Mouse (Mus musculus) gastrocnemius, adult 8-10 months (tissue): ENCODE measurements around the gene Aacs. TPM values are rescaled to one million over a fixed set of nuclear protein-coding genes. Genes with fewer than 3 reads are reported as not detected.

Experiments
- DNase-seq, 2 experiments: peaks; one replicate each; pipeline ENCODE4 v3.0.0; 2022; ENCODE audit warnings: low spot score in 2 of 2
- total RNA-seq, 4 experiments: library from RNA; stranded (reverse); gene quantifications; 2 replicates each; pipeline ENCODE4 v1.2.4; 2022

Aacs gene
- total RNA-seq, 4 experiments from 2014 or later, result 1.9 to 5.4 (median 4.8) TPM

DNA sequence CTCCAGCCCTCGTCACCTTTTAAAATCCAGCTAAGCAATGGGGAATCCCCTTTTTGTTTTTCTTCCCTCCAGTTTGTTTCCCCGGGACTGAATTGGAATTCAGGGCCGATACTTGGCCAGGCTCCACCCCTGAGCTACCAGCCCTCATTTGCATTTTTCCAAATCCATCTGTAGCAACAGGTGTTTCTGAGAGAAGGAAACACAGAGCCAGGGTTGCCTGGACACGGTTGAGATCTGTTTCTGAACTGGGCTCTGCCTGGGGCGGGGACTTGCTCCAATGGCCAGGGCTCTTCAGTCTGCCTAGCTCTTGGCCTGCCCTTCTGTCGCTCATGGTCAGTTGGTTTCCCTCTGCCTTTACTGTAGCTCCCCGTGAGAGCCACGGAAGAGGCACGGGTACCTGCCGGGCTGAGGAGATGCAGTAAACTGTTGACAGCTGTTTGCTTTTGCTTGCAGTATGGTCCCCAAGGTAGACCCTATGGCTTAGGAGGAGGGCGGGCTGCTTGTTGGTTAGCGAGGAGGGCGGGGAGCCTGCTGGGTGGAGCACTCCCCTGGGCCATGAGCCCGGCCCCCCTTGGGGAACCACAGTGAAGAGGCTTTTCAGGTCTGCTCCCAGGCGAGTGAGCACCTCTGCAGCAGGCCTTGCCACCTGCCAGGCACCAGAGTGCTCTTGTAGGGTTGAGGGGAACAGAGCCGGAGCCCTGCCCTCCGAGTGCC lies 16.9 kb downstream of the Aacs start:
- DNase-seq, result peak in 1 of 2 experiments; percentile 24

DNA sequence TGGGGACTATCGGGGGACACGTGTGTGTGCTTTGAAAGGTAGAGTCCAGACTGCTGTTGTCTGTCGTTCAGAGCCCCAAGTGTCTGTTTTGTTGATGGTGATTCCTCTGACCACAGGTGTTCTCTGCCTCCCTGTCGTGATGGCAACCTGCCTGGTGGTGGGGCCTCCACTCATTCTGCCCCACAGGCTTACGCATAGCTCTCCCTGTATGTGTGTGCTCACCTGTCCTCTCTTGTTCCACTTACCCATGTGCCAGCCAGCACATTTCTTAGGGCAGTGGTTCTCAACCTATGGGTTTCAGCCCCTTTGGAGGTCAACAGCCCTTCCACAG lies 17.4 kb downstream of the Aacs start:
- no peak for DNase-seq

DNA sequence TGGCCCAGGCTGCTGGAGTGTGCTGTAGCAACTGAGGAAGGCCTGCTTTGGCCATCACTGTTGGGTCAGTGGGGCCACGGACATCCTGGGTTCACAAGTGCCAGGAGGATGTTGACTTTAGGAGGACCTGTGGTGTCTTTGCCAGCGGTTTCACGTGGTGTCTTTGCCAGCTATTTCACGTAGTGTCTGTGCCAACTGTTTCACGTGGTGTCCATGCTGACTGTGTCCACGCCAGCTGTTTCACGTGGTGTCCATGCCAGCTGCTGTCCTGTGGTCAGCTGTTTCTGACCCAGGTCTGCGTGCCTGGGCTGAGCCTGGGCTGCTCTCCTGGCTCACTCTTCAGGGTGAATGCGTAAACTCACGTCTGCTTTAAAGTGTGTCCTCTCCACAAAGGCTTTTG lies 20.0 kb downstream of the Aacs start:
- peak; percentile 38 to 57 for DNase-seq

DNA sequence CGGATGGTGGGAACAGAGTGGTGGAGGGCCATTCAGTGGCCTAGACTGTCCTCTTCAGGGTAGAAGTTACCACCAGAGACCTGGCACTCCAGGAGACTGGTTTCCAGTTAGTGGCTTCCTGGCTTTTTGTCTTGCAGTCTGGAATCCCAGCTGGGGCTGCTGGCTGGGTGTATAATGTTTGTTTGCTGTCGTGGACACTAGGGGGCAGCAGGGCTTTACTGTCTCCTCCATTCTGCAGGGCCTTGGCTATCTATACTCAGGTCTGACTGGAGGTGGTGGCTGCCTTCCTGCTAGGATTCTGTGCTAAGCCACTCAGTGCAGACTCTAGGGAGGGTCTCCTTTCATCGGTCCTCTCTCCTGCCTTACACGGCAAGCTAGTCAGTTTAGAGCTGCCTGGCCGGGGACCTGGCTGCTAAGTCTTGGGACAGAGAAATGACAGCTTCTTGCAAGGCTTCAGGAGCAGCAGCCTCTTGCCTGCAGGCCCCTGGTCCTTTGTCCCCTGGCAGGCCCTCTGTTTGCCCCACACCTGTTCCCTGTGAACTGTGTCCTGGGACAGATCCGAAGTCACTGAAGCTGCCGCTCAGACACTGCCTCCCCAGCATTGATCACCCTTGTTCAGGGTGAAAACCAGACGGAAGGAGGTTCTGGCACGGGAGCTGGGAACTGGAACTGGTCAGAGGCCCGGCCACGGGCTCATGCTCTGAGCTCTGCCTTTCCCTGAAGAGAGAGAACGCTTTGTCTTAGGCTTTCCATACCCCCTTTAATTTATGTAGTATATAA lies 22.4 kb downstream of the Aacs start:
- peak; percentile 50 to 56 for DNase-seq

DNA sequence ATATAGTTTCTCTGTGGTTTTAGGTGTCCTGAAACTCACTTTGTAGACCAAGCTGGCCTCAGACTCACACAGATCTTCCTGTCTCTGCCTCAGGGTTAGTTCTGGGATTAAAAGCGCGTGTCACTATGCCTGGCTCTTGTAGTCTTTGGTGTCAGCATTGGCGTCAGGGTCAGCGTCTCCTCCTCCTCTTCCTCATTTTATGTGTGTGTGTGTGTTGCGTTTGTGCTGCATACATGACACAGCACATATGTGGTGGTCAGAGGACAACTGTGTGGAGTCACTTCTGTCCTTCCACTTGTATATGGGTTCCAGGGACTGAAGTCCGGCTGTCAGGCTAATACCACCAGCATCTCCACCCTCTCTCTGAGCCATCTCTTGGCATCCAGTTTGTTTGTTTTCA lies 25.9 kb downstream of the Aacs start:
- DNase-seq, result no peak

DNA sequence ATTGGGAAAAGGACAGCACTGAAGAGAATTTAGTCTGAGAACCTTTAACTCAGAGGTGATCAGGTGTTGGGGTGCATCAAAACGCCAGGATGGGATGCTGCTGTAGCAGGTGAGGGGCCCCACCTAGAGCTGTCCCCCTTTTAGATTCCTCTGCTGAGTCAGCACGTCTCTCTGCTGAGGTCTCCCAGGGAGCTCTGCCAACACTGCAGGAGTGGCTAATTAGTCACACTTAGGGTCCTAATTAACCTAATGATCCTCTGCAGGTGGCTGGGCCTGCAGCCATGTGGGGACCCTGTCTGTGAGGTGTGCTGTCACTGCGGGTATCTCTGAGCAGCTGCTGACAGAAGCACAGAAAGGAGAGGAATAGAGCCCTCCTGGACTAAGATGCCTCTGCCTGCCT lies 26.6 kb downstream of the Aacs start:
- no peak for DNase-seq

DNA sequence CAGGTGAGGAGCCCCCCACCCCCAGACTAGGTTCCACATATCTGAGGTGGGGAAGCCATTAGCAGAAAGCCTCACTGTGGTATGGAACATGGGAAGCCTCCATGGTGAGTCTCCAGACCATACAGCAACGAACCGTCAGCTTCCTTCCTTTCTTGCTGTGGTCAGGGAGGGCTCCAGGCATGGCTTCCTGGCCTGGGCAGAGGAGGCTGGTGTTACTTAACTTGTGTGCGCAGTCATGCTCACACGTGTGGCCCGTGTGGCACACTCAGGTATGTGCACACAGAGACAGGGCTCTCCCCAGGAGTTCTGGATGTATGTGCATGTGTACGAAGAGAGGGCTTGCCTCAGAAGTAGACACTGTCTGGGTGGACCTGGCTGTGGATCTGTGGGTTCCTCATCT lies 28.0 kb downstream of the Aacs start:
- DNase-seq, result no peak

DNA sequence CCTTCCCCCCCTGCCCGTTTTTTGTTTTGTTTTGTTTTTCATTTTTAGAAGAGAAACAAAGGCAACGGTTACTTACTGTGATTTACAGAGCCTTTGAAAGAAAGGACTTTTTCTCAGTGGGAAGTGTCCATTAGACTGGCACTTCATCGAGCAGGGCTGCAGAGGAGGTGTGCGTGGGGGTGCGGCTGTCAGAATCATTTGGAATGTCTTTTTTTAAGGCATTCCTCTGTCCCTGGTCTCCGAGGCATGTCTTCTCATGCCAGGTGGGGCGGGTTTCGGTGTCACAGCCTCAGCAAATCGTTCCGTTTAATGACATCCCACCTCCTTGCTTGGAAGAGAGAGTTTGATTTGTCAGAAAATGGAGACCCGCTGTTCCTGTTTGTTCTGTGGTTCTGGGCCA lies 29.1 kb downstream of the Aacs start:
- no peak for DNase-seq

DNA sequence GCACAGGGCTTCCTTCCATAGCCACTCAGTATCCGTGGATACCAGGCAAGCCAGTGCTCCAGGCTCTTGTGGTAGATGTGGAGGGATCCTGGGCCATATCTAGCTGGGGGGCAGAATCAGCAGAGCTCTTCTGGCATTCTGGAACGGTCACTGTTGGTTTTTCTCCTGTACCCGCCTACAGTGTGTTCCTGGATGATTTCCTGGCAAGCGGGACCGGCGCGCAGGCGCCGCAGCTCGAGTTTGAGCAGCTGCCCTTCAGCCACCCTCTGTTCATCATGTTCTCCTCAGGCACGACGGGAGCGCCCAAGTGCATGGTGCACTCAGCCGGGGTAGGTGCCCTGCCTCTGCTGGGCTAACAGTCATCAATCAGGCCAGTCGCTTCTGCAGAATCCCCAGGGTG lies 30.4 kb downstream of the Aacs start:
- DNase-seq, result no peak

DNA sequence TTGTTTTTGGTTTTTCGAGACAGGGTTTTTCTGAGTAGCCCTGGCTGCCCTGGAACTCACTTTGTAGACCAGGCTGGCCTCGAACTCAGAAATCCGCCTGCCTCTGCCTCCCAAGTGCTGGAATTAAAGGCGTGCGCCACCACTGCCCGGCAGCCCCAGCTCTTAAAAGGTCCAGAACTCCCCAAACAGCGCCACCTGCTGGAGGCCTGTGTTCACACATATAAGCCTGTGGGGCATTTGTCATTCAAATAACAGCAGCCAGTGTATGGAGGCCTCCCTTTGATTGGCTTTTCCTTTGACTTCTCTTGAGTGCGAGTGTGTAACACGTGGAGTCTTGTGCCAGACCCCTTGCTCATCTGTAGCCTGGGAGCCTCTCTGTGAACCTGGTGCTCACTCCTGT lies 32.0 kb downstream of the Aacs start:
- no peak for DNase-seq

DNA sequence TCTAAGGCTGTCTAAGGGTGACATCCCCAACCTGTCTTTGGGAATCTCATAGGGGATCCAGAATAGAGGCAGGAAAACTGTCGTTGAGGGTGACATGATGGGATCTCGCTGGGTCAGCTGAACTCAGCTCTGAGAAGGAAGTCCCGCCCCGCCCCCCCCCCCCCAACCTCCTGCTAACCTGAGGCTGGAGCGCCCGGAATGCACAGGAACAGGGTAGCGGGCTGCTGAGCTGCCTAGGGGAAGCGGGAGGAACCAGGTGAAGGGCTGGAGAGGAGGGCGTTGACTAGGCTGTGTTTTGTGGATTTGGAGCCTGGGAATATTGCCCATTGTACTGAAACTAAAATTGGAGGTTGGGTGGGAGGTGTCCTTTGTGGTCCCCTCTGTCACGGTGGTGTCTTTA lies 32.4 kb downstream of the Aacs start:
- DNase-seq, result no peak

DNA sequence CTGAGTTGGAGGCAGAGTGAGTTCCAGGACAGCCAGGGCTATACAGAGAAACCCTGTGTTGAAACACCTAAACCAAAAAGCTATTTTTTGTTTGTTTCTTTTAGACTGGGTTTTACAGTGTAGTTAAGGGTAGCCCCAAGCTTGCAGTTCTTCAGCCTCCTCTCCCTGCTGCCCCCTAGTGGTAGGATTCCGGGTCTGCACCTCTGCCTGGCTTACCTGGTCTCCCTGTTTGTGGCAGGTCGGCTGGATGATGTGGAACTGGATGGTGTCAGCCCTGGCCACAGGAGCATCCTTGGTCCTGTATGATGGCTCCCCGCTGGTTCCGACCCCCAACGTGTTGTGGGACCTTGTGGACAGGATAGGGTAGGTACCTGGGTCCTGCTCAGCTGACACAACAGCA lies 33.9 kb downstream of the Aacs start:
- no peak for DNase-seq

DNA sequence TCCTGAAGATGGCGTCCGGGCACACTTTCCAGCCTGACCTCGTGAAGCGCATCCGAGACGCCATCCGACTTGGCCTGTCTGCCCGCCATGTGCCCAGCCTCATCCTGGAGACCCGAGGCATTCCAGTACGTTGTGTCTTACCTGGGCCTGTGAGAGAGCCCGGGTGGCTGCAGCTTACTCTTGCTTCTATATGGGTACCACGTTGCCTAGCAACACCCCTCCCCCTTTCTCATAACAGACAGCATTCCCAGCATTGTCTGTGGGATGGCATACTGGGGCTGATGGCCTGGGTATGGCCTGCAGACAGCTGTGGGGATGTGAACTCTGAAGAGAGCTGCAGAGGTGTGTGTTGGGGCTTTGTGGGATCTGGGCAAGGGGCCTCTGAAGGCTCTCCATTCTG lies 39.4 kb downstream of the Aacs start:
- no peak for DNase-seq

DNA sequence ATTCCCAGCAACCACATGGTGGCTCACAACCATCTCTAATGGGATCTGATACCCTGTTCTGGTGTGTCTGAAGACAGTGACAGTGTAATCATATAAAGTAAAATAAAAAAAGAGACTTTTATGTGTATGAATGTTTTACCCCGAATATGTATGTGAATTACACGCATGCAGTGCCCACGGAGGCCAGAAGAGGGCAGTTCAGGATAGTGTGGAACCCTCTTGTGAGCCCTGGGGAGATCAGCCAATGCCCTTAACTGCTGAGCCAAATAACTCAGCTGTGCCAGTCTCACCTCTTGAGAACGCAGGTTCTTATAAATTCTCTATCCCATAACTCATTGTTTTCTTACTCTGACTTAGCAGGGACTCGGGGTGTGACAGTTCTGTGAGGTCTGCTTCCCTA lies 43.0 kb downstream of the Aacs start:
- no peak for DNase-seq

DNA sequence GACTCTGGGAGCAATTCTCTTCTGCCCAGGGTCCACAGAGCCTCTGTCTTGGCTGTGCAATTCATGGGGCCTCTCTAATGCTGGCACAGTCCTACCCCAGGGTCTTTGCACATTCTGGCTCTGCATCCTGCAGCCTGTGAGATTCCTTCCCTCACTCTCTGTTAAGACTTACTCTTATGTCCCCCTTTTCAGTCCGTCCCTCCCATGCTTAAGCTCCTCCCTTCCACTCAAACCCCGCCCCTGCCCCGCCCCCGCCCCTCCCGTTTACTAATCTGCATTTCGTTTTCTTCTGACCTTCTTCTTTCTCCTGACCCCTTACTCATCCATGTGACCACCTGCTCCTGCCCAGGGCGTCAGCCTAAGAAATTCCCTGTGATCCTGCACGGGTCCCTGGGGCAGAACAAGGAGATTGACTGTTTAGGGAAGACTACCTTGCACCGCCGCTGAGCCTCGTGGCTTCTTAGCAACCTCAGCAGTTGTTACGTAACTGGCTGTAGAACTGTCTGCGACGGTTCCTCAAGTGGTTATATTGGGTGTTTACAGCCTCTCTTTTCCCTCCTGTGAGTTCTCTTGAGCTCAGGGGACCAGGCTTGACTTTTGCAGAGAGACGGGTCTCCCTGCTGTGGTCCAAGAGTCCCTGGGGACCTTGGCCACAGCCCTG lies 45.4 kb downstream of the Aacs start:
- DNase-seq, result no peak

DNA sequence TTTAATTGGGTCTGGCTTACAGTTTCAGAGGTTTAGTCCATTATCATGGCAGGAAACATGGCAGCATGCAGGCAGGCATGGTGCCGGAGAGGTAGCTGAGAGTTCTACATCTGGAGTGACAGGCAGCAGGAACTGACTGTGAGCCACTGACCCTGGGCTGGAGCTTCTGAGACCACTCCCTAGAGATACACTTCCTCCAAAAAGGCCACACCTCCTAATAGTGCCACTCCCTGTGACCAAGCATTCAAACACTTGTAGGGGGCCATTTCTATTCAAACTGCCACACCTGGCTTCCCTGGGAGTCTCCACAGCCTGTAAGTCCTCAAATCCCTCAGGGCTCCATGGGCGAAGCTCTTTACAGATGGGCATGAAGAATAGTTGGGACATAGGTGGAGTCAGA lies 47.7 kb downstream of the Aacs start:
- no peak for DNase-seq

DNA sequence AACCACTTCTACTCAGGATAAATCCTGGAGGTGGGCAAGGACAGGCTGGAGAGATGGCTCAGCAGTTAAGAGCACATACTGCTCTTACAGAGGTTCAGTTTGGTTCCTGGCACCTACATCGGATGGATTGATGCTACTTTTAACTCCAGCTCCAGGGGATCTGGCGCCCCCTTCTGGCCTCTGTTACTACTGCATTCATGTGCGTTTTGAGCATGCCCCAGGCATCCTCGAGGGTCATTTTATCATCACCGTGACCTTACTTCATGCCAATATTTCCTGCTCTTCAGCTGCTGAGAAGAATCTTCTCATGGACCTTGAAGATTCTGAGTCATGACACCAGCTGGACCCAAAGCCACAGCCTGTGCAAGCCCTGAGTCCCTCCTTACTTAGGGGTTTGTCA lies 49.9 kb downstream of the Aacs start:
- DNase-seq, result no peak

DNA sequence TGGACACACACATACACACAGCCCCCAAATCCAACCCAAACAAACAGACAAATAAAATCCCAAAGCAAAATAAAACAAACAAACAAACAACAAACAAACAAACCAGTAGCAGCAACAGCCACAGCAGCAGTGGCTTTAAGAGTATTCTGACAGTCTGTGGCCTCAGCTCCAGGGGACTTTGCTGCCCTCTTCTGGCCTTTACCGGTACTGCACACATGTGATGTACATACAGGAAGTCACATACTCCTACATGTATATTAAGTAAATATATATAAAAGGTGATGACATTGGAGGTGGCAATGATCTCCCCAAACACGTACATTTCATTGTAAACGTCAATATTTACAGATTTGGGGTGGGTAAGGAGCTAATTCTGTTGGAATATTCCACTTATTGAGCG lies 50.9 kb downstream of the Aacs start:
- no peak for DNase-seq

DNA sequence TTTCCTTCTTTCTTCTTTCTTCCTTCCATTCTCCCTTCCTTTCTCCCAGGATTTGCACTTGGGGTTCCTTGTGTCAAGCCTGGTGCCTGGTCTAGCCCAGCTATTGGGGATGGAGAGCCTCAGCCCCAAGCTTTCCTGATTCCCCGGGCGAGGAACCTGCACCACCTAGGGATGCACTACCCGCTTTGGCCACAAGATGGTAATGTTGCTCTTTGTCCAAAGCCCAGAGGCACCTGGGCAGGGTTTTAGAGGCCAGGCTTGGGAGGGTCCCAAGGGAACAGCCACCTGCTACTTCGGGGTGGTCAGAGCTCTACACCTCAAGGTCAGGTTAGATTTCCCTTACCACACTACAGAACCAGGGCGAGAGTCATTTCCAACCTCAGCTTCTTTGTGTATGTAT lies 53.5 kb downstream of the Aacs start:
- peak; percentile 29 to 35 for DNase-seq

DNA sequence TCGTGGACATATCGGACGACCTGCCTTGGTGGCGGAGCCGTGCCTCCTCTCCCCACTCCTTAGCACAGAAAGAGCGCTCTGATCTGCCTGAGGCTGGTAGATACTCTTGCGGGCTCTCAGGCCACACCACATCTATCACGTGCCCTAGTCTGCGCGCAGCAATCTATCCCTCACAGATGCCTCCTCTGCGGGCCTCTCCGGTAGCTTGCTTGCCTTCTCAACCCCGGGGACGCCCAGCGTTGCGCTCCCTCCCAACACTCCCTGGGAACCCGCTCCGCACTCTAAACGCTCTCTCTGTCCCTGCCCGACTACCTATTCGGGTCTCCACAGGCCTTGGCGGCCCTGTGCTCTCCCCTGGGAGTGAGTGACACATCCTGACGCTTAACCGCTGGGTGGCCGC lies 56.0 kb downstream of the Aacs start, which contains the start of gene Tmem132b:
TSS of gene Tmem132b (plus strand) at position 141 of the 400 bp plus-strand sequence.
- no peak for DNase-seq

DNA sequence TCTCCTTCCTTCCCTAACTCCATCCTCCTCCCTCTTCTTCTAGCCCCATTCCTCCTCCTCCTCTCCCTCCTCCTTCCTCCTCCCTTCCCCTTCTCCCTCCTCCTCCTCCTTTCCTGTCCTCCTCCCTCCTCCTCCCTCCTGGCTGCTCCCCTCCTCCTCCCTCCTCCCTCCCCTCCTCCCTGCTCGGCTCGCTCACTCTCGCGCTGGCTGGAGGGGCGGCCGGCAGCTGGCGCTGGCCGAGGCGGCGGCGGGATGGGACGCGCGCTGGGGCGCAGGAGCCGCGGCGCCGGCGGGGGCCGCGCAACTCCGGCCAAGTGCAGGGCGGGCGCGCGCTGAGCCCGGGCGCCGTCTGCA lies 56.6 kb downstream of the Aacs start:
- DNase-seq, result no peak

DNA sequence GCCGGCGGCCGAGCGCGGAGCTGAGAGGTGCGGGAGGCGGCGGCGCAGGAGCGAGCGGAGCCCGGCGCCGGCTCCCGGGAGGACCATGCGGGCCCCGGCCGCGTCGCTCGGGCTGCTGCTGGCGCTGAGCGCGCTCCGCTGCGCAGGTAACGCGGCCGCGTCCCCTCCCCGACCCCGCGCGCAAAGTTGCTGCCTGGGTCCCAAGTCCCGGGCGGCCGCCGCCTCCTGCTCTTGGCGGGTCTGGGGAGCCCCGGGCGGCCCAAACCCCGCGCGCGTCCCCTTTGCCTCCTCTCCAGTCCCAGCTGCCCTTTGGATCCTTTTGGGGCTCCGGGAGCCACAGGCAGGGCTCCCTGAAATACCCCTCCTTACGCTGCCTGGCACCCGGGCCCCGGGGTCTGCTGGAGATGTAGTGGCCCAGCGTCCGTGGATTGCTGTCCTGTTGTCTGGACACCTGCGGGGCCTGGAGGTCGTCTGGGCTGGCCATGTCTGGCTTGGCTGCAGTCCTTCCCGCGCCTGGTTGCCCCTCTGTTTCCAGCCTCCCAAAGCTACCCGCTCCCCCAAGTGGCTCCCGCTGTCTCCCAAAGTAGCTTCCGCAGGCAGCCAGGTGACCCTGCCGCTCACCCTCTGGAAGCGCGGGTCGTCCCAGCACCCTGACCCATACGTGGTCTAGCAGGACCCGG lies 57.1 kb downstream of the Aacs start:
- DNase-seq, result no peak
